Mouse (Mus musculus) spleen, adult 18-20 months (tissue): ENCODE data around the gene Nploc4.

Experiments
- DNase-seq, 2 experiments: peaks; one replicate each; pipeline ENCODE4 v3.0.0; 2022; ENCODE audit warnings: mixed read lengths in 2 of 2

Nploc4 gene

GRCm38 (mm10) chr11:120351250-120352092, 86.0 kb downstream of the Nploc4 start:
- no peak for DNase-seq

- DNase-seq: peak in 1 of 2 experiments; percentile 32
Measured at GRCm38 (mm10) chr11:120350711-120351110, 86.8 kb downstream of the Nploc4 start.

- peak; percentile 85 to 88 for DNase-seq
Measured at GRCm38 (mm10) chr11:120349986-120350702, 87.4 kb downstream of the Nploc4 start.

- DNase-seq: peak in 1 of 2 experiments; percentile 53
Measured at GRCm38 (mm10) chr11:120349371-120349985, 88.0 kb downstream of the Nploc4 start.

- DNase-seq: peak in 1 of 2 experiments; percentile 61
Measured at GRCm38 (mm10) chr11:120348684-120349370, 88.7 kb downstream of the Nploc4 start.

- DNase-seq: peak; percentile 79 to 80
Measured at GRCm38 (mm10) chr11:120347791-120348683, 89.5 kb downstream of the Nploc4 start, which contains the start of gene Actg1. Gene Actg1 (minus strand): TSS chr11:120348542.

GRCm38 (mm10) chr11:120347301-120347700, 90.2 kb downstream of the Nploc4 start:
- DNase-seq: peak; percentile 28 to 31

GRCm38 (mm10) chr11:120346383-120347034, 91.0 kb downstream of the Nploc4 start:
- DNase-seq: peak in 1 of 2 experiments; percentile 3

GRCm38 (mm10) chr11:120345067-120345681, 92.3 kb downstream of the Nploc4 start:
- peak in 1 of 2 experiments; percentile 2 for DNase-seq

- peak in 1 of 2 experiments; percentile 1 for DNase-seq
Measured at GRCm38 (mm10) chr11:120344310-120344920, 93.1 kb downstream of the Nploc4 start.

GRCm38 (mm10) chr11:120343519-120344309, 93.8 kb downstream of the Nploc4 start:
- DNase-seq: peak in 1 of 2 experiments; percentile 3

GRCm38 (mm10) chr11:120342656-120343160, 94.8 kb downstream of the Nploc4 start:
- no peak for DNase-seq

GRCm38 (mm10) chr11:120341661-120342060, 95.8 kb downstream of the Nploc4 start:
- no peak for DNase-seq

GRCm38 (mm10) chr11:120339978-120340513, 97.5 kb downstream of the Nploc4 start:
- peak in 1 of 2 experiments; percentile 1 for DNase-seq

- peak in 1 of 2 experiments; percentile 1 for DNase-seq
Measured at GRCm38 (mm10) chr11:120338786-120339185, 98.7 kb downstream of the Nploc4 start.

- DNase-seq: peak in 1 of 2 experiments; percentile 3
Measured at GRCm38 (mm10) chr11:120337447-120337846, 100.1 kb downstream of the Nploc4 start.

- DNase-seq: no peak
Measured at GRCm38 (mm10) chr11:120335431-120336021, 102.0 kb downstream of the Nploc4 start.
